Mouse (Mus musculus): ENCODE measurements at regions not wholly inside any gene's neighbourhood (a gene's known extent, or its start where the extent isn't known, plus 50 kb on each side); places are given as distances from the start of the nearest gene placed in this dataset.

GRCm38 (mm10) chr12:77143521-77143920 is 94.4 kb upstream of the Fut8 start:
- Histone ChIP-seq H3K27ac (no peak overlapping the region), H3K36me3 (no peaks in the 10 kb centered on the region), H3K27me3 (replicated peaks) (no peaks in the 10 kb centered on the region), H3K4me2 (no peak overlapping the region), H3K4me1 (no peaks in the 10 kb centered on the region), H3K9ac (no peak overlapping the region), H3K4me3 (replicated peaks) (no peak overlapping the region), H3K9me3 (no peaks in the 10 kb centered on the region)
- 53% methylated on average over 6 of the region's 6 CpGs for WGBS
- no peak for ATAC-seq (ENCODE audit: insufficient read depth, low FRiP score, low read depth)

- Histone ChIP-seq H3K9ac (no peak overlapping the region), H3K4me2 (no peak overlapping the region), H3K36me3 (no peaks in the 10 kb centered on the region), H3K4me1 (no peaks in the 10 kb centered on the region), H3K4me3 (replicated peaks) (no peak overlapping the region), H3K9me3 (no peaks in the 10 kb centered on the region), H3K27ac (no peak overlapping the region), H3K27me3 (replicated peaks) (no peaks in the 10 kb centered on the region)
- 86% methylated on average over 12 of the region's 12 CpGs for WGBS
- ATAC-seq (ENCODE audit: insufficient read depth, low FRiP score, low read depth) = no peak
Observed at GRCm38 (mm10) chr12:77143105-77143504, 94.8 kb upstream of the Fut8 start.

GRCm38 (mm10) chr12:77142224-77142623 is 95.7 kb upstream of the Fut8 start:
- no peaks in the 10 kb centered on the region for H3K4me1 ChIP-seq
- ATAC-seq (ENCODE audit: insufficient read depth, low FRiP score, low read depth) = no peak
- no peak overlapping the region for H3K4me2 ChIP-seq
- no peaks in the 10 kb centered on the region for H3K27me3 ChIP-seq (replicated peaks)
- H3K36me3 ChIP-seq = no peaks in the 10 kb centered on the region
- no peak overlapping the region for H3K9ac ChIP-seq
- H3K4me3 ChIP-seq (replicated peaks) = no peak overlapping the region
- no peaks in the 10 kb centered on the region for H3K9me3 ChIP-seq
- no peak overlapping the region for H3K27ac ChIP-seq
- WGBS = 89% methylated on average over 4 of the region's 4 CpGs

GRCm38 (mm10) chr12:77141260-77142201 is 96.4 kb upstream of the Fut8 start:
- H3K4me2 ChIP-seq = no peak overlapping the region
- ATAC-seq (ENCODE audit: insufficient read depth, low FRiP score, low read depth) = no peak

GRCm38 (mm10) chr12:77140656-77141055 is 97.3 kb upstream of the Fut8 start:
- WGBS = 57% methylated on average over 6 of the region's 6 CpGs

More at GRCm38 (mm10) chr12:77141260-77142201, 96.4 kb upstream of the Fut8 start:
- Histone ChIP-seq H3K4me3 (replicated peaks) (no peak overlapping the region), H3K27me3 (replicated peaks) (no peaks in the 10 kb centered on the region), H3K9me3 (no peaks in the 10 kb centered on the region), H3K4me1 (no peaks in the 10 kb centered on the region), H3K27ac (no peak overlapping the region), H3K9ac (no peak overlapping the region), H3K36me3 (no peaks in the 10 kb centered on the region)
- WGBS = 64% methylated on average over 8 of the region's 8 CpGs

GRCm38 (mm10) chr12:77140141-77140540 is 97.8 kb upstream of the Fut8 start:
- Histone ChIP-seq H3K9me3 (no peaks in the 10 kb centered on the region), H3K27me3 (replicated peaks) (no peaks in the 10 kb centered on the region), H3K4me3 (replicated peaks) (no peak overlapping the region), H3K4me2 (no peak overlapping the region), H3K4me1 (no peaks in the 10 kb centered on the region), H3K36me3 (no peaks in the 10 kb centered on the region), H3K27ac (no peak overlapping the region), H3K9ac (no peak overlapping the region)
- WGBS = 80% methylated on average over 5 of the region's 5 CpGs
- no peak for ATAC-seq (ENCODE audit: insufficient read depth, low FRiP score, low read depth)

More at GRCm38 (mm10) chr12:77140656-77141055, 97.3 kb upstream of the Fut8 start:
- no peaks in the 10 kb centered on the region for H3K9me3 ChIP-seq
- no peak overlapping the region for H3K4me3 ChIP-seq (replicated peaks)
- H3K9ac ChIP-seq = no peak overlapping the region
- H3K27me3 ChIP-seq (replicated peaks) = no peaks in the 10 kb centered on the region
- H3K27ac ChIP-seq = no peak overlapping the region
- ATAC-seq (ENCODE audit: insufficient read depth, low FRiP score, low read depth) = no peak
- no peaks in the 10 kb centered on the region for H3K4me1 ChIP-seq
- no peaks in the 10 kb centered on the region for H3K36me3 ChIP-seq
- no peak overlapping the region for H3K4me2 ChIP-seq

GRCm38 (mm10) chr12:77139718-77140117 is 98.2 kb upstream of the Fut8 start:
- Histone ChIP-seq H3K9me3 (no peaks in the 10 kb centered on the region), H3K4me1 (no peaks in the 10 kb centered on the region), H3K4me3 (replicated peaks) (no peak overlapping the region), H3K4me2 (no peak overlapping the region), H3K27ac (no peak overlapping the region), H3K9ac (no peak overlapping the region), H3K27me3 (replicated peaks) (no peaks in the 10 kb centered on the region), H3K36me3 (no peaks in the 10 kb centered on the region)
- WGBS = 83% methylated on average over 2 of the region's 2 CpGs
- ATAC-seq (ENCODE audit: insufficient read depth, low FRiP score, low read depth) = no peak

GRCm38 (mm10) chr12:77138506-77139201 is 99.3 kb upstream of the Fut8 start:
- H3K27me3 ChIP-seq (replicated peaks) = no peaks in the 10 kb centered on the region
- no peaks in the 10 kb centered on the region for H3K9me3 ChIP-seq
- H3K4me2 ChIP-seq = no peak overlapping the region
- H3K36me3 ChIP-seq = no peaks in the 10 kb centered on the region
- no peak for ATAC-seq (ENCODE audit: insufficient read depth, low FRiP score, low read depth)
- H3K4me1 ChIP-seq = no peaks in the 10 kb centered on the region
- H3K9ac ChIP-seq = no peak overlapping the region
- H3K27ac ChIP-seq = no peak overlapping the region
- H3K4me3 ChIP-seq (replicated peaks) = no peak overlapping the region
- WGBS = 73% methylated on average over 11 of the region's 11 CpGs

GRCm38 (mm10) chr12:77137291-77137830 is 100.6 kb upstream of the Fut8 start:
- no peaks in the 10 kb centered on the region for H3K9me3 ChIP-seq
- ATAC-seq (ENCODE audit: insufficient read depth, low FRiP score, low read depth) = no peak
- H3K4me3 ChIP-seq (replicated peaks) = no peak overlapping the region
- H3K36me3 ChIP-seq = no peaks in the 10 kb centered on the region
- H3K4me2 ChIP-seq = no peak overlapping the region
- no peaks in the 10 kb centered on the region for H3K4me1 ChIP-seq
- no peak overlapping the region for H3K27ac ChIP-seq
- H3K9ac ChIP-seq = no peak overlapping the region
- 78% methylated on average over 10 of the region's 10 CpGs for WGBS
- H3K27me3 ChIP-seq (replicated peaks) = no peaks in the 10 kb centered on the region

GRCm38 (mm10) chr12:77135661-77136060 is 102.3 kb upstream of the Fut8 start:
- Histone ChIP-seq H3K9ac (no peak overlapping the region), H3K36me3 (no peaks in the 10 kb centered on the region), H3K27ac (no peak overlapping the region), H3K4me2 (no peak overlapping the region), H3K9me3 (no peaks in the 10 kb centered on the region), H3K4me3 (replicated peaks) (no peak overlapping the region), H3K27me3 (replicated peaks) (no peaks in the 10 kb centered on the region), H3K4me1 (no peaks in the 10 kb centered on the region)
- WGBS = 86% methylated on average over 6 of the region's 6 CpGs
- no peak for ATAC-seq (ENCODE audit: insufficient read depth, low FRiP score, low read depth)

- no peaks in the 10 kb centered on the region for H3K4me1 ChIP-seq
- no peaks in the 10 kb centered on the region for H3K36me3 ChIP-seq
- H3K4me3 ChIP-seq (replicated peaks) = no peak overlapping the region
- WGBS = 83% methylated on average over 3 of the region's 3 CpGs
- no peak for ATAC-seq (ENCODE audit: insufficient read depth, low FRiP score, low read depth)
- H3K9ac ChIP-seq = no peak overlapping the region
- H3K27ac ChIP-seq = no peak overlapping the region
- H3K4me2 ChIP-seq = no peak overlapping the region
- H3K9me3 ChIP-seq = no peaks in the 10 kb centered on the region
- H3K27me3 ChIP-seq (replicated peaks) = no peaks in the 10 kb centered on the region
Observed at GRCm38 (mm10) chr12:77135067-77135466, 102.9 kb upstream of the Fut8 start.
